9 mouse cellular contexts compared by ENCODE assay signal in the genomic region with DNA sequence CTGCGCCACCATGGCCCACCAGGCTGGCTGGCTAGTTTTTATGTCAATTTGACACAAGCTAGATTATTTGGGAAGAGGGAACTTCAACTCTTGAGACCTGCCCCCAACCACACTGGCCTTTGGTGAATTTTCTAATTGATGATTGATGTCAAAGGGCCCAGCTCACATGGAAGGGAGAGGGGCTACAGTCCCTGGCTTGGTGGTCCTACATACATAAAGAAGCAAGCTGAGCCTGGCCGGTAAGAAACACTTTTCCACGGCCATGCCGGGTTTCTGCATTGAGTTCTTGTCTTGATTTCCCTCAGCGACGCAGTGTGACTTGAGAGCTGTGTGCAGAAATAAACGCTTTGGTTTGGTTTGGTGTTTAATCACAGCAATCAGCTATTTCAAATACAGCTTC. TPM values are rescaled to one million over a fixed set of nuclear protein-coding genes. Genes with fewer than 3 reads are reported as not detected.
A peak's percentile ranks its signal among the peaks of the same experiment; 100 is the strongest.
DNase-seq lines count a peak whose midpoint lies in the region; ATAC-seq lines count a peak whose summit lies in the region.
"Had no signal": no experiment of that assay in that cellular context is flagged by ENCODE, and none has a peak within 500 bp of the region (broad histone marks: within the 10 kb centered on the region; RNA-seq: fewer than 3 reads in every experiment).

No protein-coding gene starts in this region.

- DNase-seq in heart, adult 9 months (ENCODE audit: low spot score in 2 of 2): no peak
- DNase-seq in embryonic facial prominence, embryonic 11.5 days (ENCODE audit: low spot score): no peak
- DNase-seq in urinary bladder, postnatal 25 days (ENCODE audit: low spot score): no peak
- DNase-seq in spleen, adult 18-20 months: no peak
- DNase-seq: adrenal gland, postnatal 10 days had no signal

- H3K27ac ChIP-seq in heart, embryonic 15.5 days: peak overlapping the region; percentile 97
- no peak overlapping the region for H3K27ac ChIP-seq in embryonic facial prominence, embryonic 11.5 days (replicated peaks; ENCODE audit: low read depth, low read length)
- H3K27ac ChIP-seq in hindbrain, embryonic 12.5 days: no peak overlapping the region
- H3K27ac ChIP-seq in midbrain, embryonic 13.5 days: no peak overlapping the region

- no peaks in the 10 kb centered on the region for H3K9me3 ChIP-seq in heart, embryonic 15.5 days (replicated peaks)
- H3K9me3 ChIP-seq in embryonic facial prominence, embryonic 11.5 days (replicated peaks; ENCODE audit: control insufficient read depth, low read length): no peaks in the 10 kb centered on the region
- no peaks in the 10 kb centered on the region for H3K9me3 ChIP-seq in hindbrain, embryonic 12.5 days (replicated peaks)
- no peaks in the 10 kb centered on the region for H3K9me3 ChIP-seq in midbrain, embryonic 13.5 days

- ATAC-seq in heart, embryonic 15.5 days (replicated peaks; ENCODE audit: insufficient number of reproducible peaks, insufficient read depth, low FRiP score, low read depth): no peak
- ATAC-seq in embryonic facial prominence, embryonic 11.5 days (replicated peaks; ENCODE audit: insufficient number of reproducible peaks, low FRiP score, low TSS enrichment, low read depth): no peak
- ATAC-seq in hindbrain, embryonic 12.5 days (ENCODE audit: low FRiP score): no peak
- ATAC-seq in midbrain, embryonic 13.5 days: no peak
- no peak for ATAC-seq in cerebellum, adult (ENCODE audit: insufficient number of reproducible peaks, low FRiP score, low TSS enrichment)

- WGBS in heart, embryonic 15.5 days: 66% methylated on average over 7 of the region's 7 CpGs
- 56% methylated on average over 7 of the region's 7 CpGs for WGBS in embryonic facial prominence, embryonic 11.5 days
- WGBS in hindbrain, embryonic 12.5 days: 58% methylated on average over 7 of the region's 7 CpGs
- WGBS in midbrain, embryonic 13.5 days: 59% methylated on average over 7 of the region's 7 CpGs

- peak overlapping the region; percentile 83 for H3K4me2 ChIP-seq in heart, embryonic 15.5 days
- peak overlapping the region; percentile 61; the same call in 1 of the 2 replicates for H3K4me2 ChIP-seq in embryonic facial prominence, embryonic 11.5 days (ENCODE audit: low read depth, low read length)
- peak overlapping the region; percentile 80 for H3K4me2 ChIP-seq in hindbrain, embryonic 12.5 days (replicated peaks)
- peak overlapping the region; percentile 85 for H3K4me2 ChIP-seq in midbrain, embryonic 13.5 days (replicated peaks)

- peak overlapping the region; percentile 76 for H3K4me3 ChIP-seq in heart, embryonic 15.5 days
- H3K4me3 ChIP-seq in embryonic facial prominence, embryonic 11.5 days (ENCODE audit: low read depth, low read length): peak overlapping the region; percentile 75
- H3K4me3 ChIP-seq in hindbrain, embryonic 12.5 days: no peak overlapping the region
- H3K4me3 ChIP-seq in midbrain, embryonic 13.5 days (replicated peaks): no peak overlapping the region; the same call in 1 of the 2 replicates

- peaks cover 26% of the 10 kb centered on the region for H3K4me1 ChIP-seq in heart, embryonic 15.5 days (replicated peaks)
- no peaks in the 10 kb centered on the region for H3K4me1 ChIP-seq in embryonic facial prominence, embryonic 11.5 days (ENCODE audit: control insufficient read depth, insufficient read depth, low read length)
- peaks cover 23% of the 10 kb centered on the region for H3K4me1 ChIP-seq in hindbrain, embryonic 12.5 days
- peaks cover 27% of the 10 kb centered on the region for H3K4me1 ChIP-seq in midbrain, embryonic 13.5 days (replicated peaks)

- no peaks in the 10 kb centered on the region for H3K36me3 ChIP-seq in heart, embryonic 15.5 days
- H3K36me3 ChIP-seq in embryonic facial prominence, embryonic 11.5 days (replicated peaks; ENCODE audit: control insufficient read depth, insufficient read depth, low read depth, low read length): no peaks in the 10 kb centered on the region
- no peaks in the 10 kb centered on the region for H3K36me3 ChIP-seq in hindbrain, embryonic 12.5 days
- H3K36me3 ChIP-seq in midbrain, embryonic 13.5 days: no peaks in the 10 kb centered on the region

- H3K9ac ChIP-seq in heart, embryonic 15.5 days: no peak overlapping the region
- peak overlapping the region; percentile 68 for H3K9ac ChIP-seq in embryonic facial prominence, embryonic 11.5 days (replicated peaks; ENCODE audit: low read length)
- H3K9ac ChIP-seq in hindbrain, embryonic 12.5 days: no peak overlapping the region
- peak overlapping the region; percentile 61; the same call in 1 of the 2 replicates for H3K9ac ChIP-seq in midbrain, embryonic 13.5 days (replicated peaks)

- H3K27me3 ChIP-seq in heart, embryonic 15.5 days: no peaks in the 10 kb centered on the region
- no peaks in the 10 kb centered on the region for H3K27me3 ChIP-seq in embryonic facial prominence, embryonic 11.5 days (ENCODE audit: control insufficient read depth, insufficient read depth, low read length)
- H3K27me3 ChIP-seq in hindbrain, embryonic 12.5 days: no peaks in the 10 kb centered on the region
- H3K27me3 ChIP-seq in midbrain, embryonic 13.5 days: no peaks in the 10 kb centered on the region

RNA-seq across cellular contexts. Expression of gene Frmd6, which starts 1.3 kb away (rescaled TPM):
- 23.0 and 26.0 TPM in 2 replicates for polyA plus RNA-seq in heart, embryonic 15.5 days (2015; fragmentation: Nextera tagmentation; extraction: Ambion mirVana)
- polyA plus RNA-seq in embryonic facial prominence, embryonic 11.5 days (2014; fragmentation: Nextera tagmentation; extraction: Ambion mirVana): 63.5 and 68.9 TPM in 2 replicates
- polyA plus RNA-seq in hindbrain, embryonic 12.5 days (2016; fragmentation: Nextera tagmentation; extraction: Ambion mirVana): 28.2 and 33.3 TPM in 2 replicates
- polyA plus RNA-seq in midbrain, embryonic 13.5 days (2015; fragmentation: Nextera tagmentation; extraction: Ambion mirVana): 7.4 and 7.7 TPM in 2 replicates

Comparison
In these comparisons a context has a peak if more than half of its experiments do, and no peak if none do; other contexts are left out.
1. H3K4me3 ChIP-seq: peak in heart, embryonic 15.5 days (single experiment) and embryonic facial prominence, embryonic 11.5 days (single experiment); none in hindbrain, embryonic 12.5 days (single experiment) and midbrain, embryonic 13.5 days (single experiment).
2. H3K9ac ChIP-seq: peak in embryonic facial prominence, embryonic 11.5 days (single experiment) and midbrain, embryonic 13.5 days (single experiment); none in heart, embryonic 15.5 days (single experiment) and hindbrain, embryonic 12.5 days (single experiment).
3. Peak in every context shown above with its lines, with median percentiles within 50 percentile points of each other: H3K4me2 ChIP-seq.